Mouse (Mus musculus) adrenal gland, adult 8-10 months (tissue): ENCODE results near the gene Trib2. TPM values are rescaled to one million over a fixed set of nuclear protein-coding genes. Genes with fewer than 3 reads are reported as not detected.

Experiments
- DNase-seq: peaks from one replicate; pipeline ENCODE4 v3.0.0; 2022
- total RNA-seq, 4 experiments: library from RNA; stranded (reverse); gene quantifications; 2 replicates each; pipeline ENCODE4 v1.2.4; 2022

The Trib2 gene
- 10 to 100 TPM; 12.4 to 21.2 (median 16.4) TPM for total RNA-seq

DNA sequence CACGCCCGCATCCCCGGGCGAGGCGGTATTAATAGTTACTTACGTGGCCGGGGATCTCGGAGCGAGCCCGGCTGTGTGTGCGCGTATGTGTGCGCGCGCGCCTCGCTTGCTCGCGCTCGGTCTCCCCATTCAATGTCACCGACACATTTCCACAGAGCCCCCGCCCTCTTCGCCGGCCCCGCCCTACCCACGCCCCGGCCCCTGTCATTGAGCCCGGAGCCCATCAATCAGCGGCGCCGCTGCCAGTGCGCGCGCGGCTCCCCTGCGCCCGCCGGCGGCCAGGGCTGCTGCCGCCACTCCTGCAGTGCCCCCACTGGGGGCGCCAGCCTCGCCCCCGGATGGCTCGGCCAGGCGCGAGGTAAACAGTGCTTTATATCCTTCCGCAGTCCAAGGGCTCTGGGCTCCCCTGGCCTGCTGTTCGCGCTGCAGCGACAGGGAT is at the start of gene Trib2:
TSS of gene Trib2 (minus strand) at position 183 of the 439 bp plus-strand sequence.
- DNase-seq, result peak; percentile 86

DNA sequence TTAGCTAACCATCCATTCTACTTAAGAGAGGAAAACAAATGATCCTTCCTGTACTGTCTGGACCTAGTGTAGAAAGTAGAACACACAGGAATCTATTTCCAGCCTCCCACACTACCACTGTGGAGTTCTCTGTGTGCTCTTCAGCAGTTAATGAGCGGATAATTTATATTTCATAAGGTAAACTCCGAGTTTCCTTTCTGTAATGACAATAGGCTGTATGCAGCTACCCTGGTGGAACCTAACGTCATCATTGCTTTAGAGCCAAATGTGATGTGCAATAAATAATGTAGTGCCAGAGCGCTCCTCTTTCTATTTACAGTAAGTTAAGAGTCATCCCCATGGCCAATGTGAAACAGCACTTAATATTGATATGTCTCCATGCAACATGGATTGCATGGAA is 41.3 kb upstream of the Trib2 start:
- DNase-seq, result no peak

DNA sequence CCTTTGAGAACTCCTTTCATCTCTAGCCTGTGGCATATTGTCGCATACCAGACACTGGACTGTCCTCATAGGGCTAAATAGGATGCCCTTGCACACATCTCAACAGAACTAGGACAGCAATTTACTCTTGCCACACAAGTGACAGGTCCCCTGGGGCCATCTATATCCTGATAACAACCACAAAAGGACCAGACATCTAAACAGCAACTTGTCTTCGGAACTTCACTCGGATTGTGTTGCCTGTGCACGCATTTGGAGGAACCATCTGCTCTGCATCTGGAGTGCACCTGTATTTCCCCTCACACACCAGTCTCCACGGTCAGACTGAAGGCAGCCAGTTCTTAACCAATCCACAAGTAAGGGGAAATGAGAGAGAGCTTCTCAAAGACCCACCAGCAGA is 39.2 kb upstream of the Trib2 start:
- DNase-seq, result no peak

GRCm38 (mm10) chr12:15852781-15853180 is 36.1 kb upstream of the Trib2 start:
- DNase-seq, result no peak

DNA sequence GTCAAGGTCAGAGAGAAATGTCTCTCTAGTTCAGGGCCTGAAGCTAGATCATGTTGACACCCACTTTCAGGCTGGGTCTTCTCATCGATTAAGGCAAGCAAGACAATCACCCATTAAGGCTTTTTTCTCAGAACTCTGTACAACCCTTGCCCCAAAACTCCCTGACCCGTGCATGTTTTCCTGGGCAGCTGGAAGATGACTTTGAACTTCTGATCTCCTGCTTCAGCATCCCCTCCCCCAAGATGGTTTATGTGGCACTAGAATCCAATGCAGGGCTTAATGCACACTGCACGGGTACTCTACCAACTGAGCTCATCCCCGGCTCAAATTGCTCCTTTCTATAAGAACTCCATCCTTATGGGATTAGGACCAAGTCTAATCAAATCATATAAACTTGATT is 35.3 kb upstream of the Trib2 start:
- DNase-seq, result no peak

DNA sequence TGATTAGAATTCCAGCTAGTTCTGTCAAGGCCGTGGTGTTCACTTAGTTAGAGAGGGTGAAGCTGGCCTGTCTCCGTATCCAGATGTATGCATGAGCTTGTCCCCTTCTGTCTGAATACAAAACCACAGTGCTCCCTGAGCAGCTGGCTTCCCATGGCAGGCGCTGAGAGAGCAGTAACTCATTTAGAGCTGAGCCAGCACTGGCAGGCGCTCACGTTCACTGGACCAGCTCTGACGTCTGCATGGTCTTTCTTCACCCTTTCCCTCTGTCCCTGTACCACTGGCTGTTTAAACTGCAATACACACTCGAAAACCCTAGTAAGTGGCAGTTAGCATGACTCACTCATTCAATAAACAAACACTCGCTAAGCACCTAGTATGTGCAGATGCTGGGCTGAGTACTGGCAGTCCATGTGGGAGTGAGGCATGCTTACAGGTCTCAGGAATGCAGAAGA is 33.7 kb upstream of the Trib2 start:
- peak; percentile 20 for DNase-seq

DNA sequence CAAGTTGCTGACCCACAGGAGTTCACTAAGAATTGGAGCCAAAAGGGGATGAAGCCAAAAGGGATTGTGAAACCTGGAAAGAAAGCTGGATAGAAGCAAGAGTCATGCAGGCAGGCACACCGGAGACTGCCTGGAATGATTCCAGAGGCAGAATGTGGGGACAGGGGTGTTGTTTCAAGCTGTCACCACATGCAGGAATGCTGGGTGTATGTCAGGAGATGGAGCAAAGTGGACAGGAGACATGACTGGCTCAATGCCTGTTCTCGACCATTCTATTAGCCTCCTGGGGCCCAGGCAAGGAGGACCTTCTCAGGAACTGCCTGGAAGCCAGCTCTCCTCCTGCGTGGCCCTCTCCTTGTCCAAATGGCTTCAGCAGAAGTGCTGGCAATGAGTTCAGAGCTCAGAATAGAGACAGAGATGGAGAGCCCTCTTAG is 33.2 kb upstream of the Trib2 start:
- DNase-seq, result peak; percentile 39

DNA sequence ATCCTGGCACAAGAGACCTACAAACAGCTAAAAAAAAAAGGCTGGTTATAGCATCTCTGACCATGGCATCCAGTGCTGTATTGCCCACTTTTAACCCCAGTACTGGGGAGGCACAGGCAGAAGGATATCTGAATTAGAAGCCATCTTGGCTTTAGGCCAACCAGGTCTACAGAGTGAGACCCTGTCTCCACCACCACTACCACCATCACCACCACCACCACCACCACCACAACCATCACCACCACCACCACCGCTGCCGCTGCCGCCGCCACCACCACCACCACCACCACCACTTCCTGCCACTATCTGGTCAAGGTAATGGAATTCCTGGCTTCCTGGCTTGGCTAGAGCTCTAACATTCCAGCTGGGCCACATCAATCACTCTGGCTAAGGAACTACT is 31.7 kb upstream of the Trib2 start:
- DNase-seq, result no peak

DNA sequence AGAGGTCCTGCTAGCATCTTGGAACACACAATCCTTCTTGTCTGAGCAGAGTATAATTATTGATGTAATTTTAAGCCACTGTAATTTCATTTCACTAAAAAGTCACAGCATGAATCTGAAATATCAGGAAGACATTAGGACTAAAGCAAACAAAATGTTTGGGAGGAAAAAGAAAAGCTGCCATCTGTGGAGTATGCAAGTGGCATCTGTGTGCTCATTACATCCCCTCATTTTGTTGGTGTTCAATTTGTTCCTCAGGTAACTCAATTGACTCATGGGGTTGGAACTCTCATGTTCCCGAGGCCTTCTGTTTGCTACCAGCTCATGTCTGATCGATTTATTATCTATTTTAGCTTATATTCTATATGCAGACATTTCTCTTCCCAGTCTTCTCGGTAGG is 28.0 kb upstream of the Trib2 start:
- DNase-seq, result no peak

DNA sequence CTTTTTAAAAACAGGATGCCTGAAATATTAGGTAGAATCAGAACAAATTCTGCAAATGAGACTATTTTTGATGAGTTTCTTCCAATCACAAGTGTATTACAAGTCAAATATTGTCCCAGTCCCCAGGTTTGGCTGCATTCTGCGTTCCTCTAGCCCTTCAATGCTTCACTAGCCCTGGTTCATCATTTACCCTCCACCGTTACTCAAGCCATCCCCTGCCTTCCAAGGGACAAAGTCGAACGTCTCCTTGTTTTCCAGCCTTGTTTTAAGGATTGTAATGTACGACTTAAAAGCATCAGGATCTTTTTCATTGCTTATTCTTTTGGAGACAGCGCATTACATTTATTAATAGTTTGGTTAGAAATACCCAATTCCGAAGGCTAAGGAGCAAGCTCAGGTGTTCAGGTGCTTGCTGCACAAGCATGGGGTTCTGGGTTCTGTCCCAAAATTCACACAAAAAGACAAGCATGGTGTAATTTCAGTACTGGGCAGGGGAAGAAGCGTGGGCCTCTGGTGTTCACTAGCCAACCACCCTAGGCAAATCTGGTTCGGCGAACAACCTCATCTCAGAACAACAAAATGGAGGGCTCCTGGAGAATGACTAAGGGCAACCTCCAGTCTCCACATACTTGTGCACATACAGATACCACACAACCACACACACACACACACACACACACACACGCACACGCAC is 24.3 kb upstream of the Trib2 start:
- no peak for DNase-seq

DNA sequence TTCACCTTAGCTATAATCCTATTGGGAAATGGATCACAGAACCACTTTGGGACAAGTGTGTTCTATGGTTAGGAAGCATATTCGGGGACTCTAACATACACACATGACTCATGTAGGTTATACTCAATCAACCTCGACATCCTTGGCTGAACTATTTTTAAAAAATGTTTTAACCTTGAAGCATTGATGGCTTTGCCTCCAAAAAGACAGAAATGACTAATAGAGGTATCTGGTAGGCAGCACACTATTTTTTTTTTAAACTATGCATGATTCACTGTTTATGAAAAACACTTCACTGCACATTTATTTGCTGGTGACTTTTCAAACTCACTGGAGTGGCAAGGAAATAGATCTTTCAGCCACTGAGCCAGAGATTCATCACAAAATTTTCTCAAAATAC is 21.5 kb upstream of the Trib2 start:
- no peak for DNase-seq

- DNase-seq, result no peak
Measured at GRCm38 (mm10) chr12:15837566-15837965, 20.8 kb upstream of the Trib2 start.

- no peak for DNase-seq
Measured at GRCm38 (mm10) chr12:15832674-15833052, 15.9 kb upstream of the Trib2 start.

DNA sequence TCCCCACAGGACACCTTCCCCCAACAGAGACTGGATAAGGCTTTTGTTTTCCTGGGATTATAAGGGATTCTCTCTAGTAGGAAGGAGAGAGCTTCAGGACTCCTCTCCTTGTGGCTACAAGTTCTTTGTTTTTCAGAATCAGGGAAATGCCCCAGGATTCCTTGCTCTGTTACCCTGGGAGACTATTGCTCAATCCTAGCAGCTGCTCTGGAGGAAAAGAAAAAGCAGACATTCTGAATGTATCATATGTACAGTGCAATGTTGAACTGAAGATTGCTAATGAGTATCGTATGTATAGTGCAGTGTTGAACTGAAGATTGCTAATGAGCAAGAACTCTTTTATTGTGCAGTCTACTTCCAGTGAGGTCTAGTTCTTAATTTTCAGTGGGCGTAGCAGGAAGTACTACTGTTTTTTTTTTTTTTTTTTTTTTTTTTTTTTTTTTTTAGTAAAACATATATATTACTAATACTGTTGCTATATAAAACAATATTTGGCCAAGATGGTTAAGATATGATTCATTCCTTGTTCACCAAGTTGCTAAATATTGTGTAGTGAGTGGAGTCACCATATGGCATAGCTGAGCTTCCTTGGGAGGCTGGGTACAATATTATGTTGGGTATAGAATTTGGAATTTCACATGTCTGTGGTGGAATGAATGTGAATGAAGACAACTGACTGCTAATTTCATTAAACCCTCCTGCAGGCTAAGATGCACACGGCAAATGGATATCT is 15.4 kb upstream of the Trib2 start:
- DNase-seq, result no peak

GRCm38 (mm10) chr12:15830750-15831149 is 14.0 kb upstream of the Trib2 start:
- DNase-seq, result no peak

GRCm38 (mm10) chr12:15828815-15829398 is 12.2 kb upstream of the Trib2 start:
- DNase-seq, result no peak

GRCm38 (mm10) chr12:15821019-15821418 is 4.3 kb upstream of the Trib2 start:
- no peak for DNase-seq

- no peak for DNase-seq
Measured at GRCm38 (mm10) chr12:15817365-15817764, 643 bp upstream of the Trib2 start.

DNA sequence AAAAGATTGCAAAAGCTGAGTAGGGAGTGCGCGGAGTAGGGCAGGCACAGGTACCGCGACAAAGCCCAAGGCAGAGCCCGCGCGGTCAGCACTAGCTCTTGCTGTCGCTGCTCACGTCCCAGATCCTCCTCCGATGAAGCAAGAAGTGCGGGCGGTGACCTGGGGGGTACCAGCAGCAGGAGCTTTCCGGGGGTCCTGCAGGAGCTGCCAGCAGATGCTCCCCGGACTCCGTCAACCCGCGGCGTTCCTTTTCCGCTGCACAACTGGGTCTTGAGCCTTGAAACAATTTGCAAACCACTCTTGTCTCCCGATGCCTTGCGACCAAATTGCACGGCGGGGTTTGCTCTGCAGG is 492 bp downstream of the Trib2 start:
- DNase-seq, result peak; percentile 42

GRCm38 (mm10) chr12:15815576-15816253 is 1.0 kb downstream of the Trib2 start:
- peak; percentile 59 for DNase-seq

GRCm38 (mm10) chr12:15815170-15815575 is 1.5 kb downstream of the Trib2 start:
- no peak for DNase-seq

DNA sequence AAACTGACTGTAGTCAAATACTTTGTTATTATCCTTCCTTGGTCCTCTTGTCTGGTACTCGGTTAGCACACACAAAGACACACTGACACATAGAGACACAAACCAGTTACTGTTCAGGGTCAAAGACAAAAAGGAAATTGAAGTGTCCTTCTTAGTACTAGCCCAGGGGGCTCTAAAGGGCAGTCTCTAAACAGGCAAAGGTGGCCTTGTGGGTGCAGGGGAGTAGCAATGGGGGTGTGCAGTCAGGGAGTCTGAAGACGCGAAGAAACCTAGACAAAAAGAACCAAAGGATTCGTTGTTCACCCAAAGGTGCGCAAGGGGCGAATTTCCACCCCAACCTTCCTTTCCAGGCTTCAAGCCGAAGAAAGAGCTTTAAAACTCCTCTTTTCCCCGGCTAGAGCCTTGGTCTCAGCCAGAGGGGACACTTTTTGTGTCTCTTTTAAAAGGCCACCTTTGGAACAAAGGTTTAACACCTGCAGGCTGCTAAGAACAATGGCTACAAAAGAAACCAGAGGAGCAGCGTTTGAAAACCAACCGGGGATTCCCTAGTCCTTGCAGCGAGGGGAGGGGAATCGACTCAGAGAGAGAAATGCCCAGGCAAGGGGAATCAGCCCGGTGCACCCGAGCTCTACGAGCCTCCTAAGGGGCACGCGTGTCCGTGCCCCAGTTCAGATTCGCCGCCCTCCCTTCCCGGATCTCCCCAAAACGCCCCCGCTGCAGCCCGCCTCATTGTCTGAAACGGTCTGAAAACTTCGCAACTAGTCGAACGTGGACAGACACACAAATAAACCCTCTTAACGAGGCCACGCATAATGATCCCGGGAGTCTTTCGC is 2.3 kb downstream of the Trib2 start:
- DNase-seq, result peak; percentile 36
